Mouse (Mus musculus): ENCODE measurements at regions not wholly inside any gene's neighbourhood (a gene's known extent, or its start where the extent isn't known, plus 50 kb on each side); places are given as distances from the start of the nearest gene placed in this dataset.

GRCm38 (mm10) chr9:120699781-120700180 lies 128.5 kb downstream of the Rpl14 start:
- TF ChIP-seq POLR2A (IDR thresholded peaks at IDR 0.05; ENCODE audit: borderline replicate concordance, insufficient read depth, low read length) (no peak), CTCF (IDR thresholded peaks at IDR 0.05; ENCODE audit: borderline replicate concordance, insufficient read depth, low read depth, low read length) (no peak)

Data from cerebellum, adult 2 months (tissue).